Mouse (Mus musculus) cerebellum, adult 9-11 months (tissue): ENCODE data around the gene Ppp2r5a.

Experiments
- DNase-seq: peaks from one replicate; pipeline ENCODE4 v3.0.0; 2022

The Ppp2r5a gene

GRCm38 (mm10) chr1:191417111-191417510 is 14.0 kb upstream of the Ppp2r5a start:
- no peak for DNase-seq

DNA sequence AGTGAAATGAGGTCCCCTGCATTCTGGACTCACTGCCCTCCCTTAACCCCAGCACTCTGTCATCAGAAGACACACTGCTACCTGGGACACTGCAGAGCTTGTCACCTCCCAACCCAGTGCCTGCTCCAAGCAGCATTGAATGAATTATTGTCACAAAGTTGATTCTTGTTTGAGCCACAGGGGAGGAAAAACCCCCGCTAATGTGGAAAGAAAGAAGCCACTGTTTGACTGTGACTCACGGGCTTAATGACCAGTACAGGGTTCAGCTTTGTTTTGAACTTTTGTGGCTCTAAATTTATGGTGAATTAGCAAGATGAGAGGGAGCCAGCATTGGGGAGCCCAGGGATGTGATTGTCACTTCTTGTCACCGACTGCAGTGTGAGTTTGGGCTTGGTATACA is 13.5 kb upstream of the Ppp2r5a start:
- no peak for DNase-seq

GRCm38 (mm10) chr1:191414432-191414831 is 11.4 kb upstream of the Ppp2r5a start:
- no peak for DNase-seq

- no peak for DNase-seq
Observed at GRCm38 (mm10) chr1:191413691-191414415, 10.8 kb upstream of the Ppp2r5a start.

DNA sequence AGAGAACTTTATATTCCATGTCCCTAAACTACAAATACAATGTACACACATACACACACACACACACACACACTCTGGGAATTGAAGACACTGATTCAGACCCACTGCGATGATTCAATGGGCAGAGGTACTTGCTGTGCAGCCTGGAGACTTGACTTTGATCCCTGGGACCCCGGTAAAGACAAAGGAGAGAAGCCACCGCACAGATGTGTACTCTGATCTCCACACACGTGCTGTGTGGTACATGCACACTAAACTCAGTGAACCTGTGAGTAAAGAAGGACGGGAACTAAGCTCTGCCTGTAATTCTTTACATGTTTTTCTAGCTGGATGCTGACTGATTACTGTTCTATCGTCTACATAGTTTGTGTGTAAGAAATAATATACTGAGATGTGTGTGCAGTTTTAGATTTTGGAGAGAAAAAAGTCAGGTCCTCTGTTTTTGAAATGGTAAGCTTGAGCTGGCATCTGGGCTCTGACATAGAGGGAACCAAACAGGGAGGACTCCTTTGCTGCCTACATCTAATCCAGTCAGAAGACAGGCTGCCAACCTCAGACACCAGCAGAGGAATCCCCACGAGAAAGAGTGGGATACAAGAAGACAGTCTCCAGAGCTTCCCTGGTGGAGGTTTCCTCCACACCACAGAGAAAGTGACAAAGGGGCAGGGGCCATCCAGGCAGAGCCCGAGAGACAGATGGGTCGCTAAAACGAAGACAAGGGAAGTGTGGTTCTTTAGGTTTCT is 7.4 kb upstream of the Ppp2r5a start:
- DNase-seq, result no peak

DNA sequence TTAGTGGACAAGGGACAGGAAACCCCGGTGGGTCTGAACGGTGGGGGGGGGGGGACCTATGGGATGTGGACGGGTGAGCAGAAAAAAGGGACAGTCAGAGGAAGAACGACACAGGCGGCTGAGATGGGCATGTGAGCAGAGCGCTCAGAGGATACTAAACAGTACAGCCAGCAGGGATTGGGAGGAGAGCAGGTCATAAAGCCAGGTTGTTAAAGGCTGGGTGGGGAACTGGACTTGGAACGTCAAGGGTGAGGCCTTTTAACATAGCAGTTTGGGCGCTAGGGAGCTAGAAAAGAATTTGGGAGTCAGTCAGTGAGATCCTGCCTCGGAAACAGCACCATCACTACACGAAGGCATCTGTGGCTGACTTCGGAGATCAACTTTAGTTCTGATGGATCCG is 4.2 kb upstream of the Ppp2r5a start:
- DNase-seq, result no peak

DNA sequence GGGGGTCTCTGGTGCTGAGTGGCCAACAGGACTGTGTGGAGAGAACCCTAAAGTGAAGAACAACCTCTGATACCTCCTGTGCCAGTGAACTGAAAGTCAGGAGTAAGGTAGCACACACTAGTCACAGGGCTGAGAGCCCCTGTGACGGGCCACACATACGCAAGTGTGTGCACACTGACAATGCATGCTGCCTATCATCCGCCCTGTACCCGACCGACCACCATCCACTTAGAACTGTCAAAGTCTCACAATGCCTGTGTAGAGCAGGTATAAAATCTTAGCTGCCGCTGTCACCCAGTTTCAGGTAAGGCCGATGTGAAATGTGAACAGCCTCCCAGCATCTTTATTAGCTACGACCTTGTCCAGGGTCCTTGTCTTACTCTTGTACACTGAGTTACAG is 3.4 kb upstream of the Ppp2r5a start:
- DNase-seq, result no peak

DNA sequence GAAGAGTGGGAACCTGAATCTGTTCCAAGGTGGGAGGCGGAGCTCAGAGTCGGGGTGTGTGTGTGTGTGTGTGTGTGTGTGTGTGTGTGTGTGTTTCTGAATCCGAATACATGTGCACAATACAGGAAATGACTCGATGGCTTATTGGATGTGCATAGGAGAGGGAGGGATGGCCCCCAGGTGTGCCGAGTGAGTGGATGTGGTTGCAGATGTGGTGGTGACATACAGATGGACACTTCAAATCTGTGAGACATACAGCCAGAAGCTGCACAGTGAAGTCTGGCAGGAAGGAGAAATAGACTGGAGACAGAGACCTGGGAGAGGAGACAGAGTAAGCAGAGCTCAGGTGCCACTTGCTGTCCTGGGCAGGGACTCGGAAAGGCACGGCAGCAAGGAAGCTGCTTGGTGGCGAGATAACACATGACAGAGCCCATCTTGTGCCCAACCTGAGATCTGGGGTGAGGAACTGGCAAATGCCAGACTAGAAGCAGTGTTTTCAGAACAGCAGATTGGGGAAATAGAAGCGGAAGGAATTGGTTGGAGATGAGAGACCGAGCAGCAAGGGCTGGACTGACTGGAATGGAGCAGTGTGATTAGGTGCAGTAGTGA is 1.8 kb upstream of the Ppp2r5a start:
- no peak for DNase-seq

- DNase-seq, result no peak
Observed at GRCm38 (mm10) chr1:191404301-191404700, 1.2 kb upstream of the Ppp2r5a start.

DNA sequence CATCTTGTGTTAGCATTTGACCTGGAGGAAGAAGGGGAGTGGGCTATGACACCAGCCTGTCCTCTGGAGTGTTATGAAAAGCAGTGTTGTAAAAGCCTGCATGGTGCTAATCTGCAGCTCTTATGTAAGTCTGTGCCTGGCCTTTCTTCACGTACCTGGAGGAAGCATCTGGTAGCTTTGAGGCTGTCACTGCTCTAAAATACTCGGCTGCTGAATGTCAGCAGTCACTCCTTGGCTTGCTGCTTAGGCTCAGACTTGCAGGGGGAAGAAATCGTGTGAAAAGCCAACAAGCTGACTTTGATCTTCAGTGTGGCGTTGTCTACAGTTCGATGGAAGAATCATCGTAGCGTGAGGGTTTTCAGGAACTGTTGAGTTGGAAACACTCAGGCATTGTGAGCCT is 566 bp downstream of the Ppp2r5a start:
- DNase-seq, result no peak

DNA sequence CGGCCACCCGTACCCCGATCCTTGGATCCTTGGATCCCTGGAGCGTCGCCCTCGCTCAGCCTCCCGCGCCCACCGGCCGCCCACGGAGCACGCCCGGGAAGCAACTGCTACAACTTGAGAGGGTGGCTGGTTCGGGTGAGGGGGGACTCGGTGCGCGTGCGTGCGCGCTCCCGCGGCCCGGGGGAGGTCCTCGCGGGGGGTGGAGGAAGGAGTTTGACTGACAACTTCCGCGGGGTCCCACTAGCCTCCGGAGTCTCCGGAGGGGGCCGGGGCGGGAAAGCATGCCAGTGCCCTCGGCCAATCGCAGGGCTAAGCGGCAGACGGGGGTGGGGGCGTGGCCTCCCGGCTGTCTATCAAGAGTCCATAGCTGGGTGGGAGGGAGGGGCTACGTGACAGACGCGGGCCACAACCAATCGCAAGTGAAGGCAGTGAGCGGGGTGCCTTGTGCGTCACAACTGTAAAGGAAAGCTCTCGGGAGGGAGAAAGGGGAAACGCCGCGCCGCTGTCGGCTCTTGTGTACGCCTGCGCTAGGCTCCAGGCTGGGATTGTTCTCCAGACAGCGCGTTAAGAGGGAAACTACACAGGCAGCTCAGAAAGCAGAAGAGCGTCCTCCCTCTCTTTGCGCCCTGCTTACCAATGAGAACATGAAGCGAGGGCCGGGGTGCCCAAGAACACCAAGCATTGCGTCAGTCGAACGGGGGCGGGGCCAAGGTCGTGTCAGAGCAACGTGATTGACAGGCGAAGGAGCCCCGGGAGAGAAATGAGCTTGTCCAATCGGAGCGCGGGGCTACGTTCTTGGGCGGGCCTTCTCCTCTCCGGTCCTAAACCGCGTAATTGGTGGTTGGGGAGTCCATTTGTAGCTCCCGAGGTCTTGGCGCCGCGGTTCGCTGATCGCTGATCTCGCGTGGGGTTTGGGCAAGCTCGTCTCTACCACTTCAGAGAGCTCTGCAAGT is 5.9 kb downstream of the Ppp2r5a start:
- peak; percentile 99 for DNase-seq

DNA sequence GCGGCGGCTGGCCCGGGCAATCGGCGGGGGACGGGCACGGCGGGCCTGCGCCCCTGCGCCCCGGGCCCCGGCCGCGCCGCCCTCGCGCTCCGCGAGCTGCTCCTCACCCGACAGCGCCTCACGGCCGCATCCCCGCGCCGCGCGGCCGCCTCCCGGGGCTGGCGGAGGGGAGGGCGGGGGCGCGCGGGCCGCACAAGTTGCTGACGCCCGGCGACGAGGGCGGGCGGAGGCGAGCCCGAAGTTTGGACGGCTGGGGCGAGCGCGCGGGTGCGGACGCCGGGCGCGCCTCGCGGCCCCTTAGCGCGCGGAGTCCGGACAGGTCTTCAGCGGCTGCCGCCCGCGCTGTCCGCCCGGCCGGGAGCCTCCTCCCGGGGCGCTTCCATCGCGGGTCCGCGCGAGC is 6.6 kb downstream of the Ppp2r5a start:
- no peak for DNase-seq

DNA sequence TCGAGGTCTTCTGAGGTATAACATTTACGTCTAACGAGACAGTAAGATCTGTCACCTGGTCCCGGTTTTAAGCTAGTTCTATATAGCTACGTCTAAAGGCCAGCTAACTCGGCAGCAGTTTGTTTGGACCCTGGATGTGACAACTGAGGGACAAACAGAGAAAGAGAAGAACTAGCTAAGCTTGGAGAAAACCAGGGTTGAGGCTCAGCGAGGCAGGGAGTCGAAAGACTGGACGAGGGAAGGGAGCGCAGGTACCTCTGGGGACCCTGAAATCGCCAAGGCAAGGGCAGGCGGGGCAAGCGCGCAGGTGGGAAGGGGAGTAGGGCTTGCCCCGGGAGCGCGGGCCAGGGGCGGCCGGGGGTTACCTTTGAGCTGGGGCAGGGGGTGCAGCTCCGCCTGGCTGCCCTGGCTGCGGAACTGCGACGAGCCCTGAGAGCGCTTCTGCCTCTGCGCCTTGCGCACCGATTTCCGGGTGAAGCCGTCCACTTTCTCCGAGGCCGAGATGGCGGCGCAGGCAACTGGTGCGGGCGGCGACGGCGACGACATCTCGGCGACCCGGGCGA is 7.1 kb downstream of the Ppp2r5a start:
- peak; percentile 61 for DNase-seq

- DNase-seq, result no peak
Observed at GRCm38 (mm10) chr1:191395200-191395599, 7.9 kb downstream of the Ppp2r5a start.

- no peak for DNase-seq
Observed at GRCm38 (mm10) chr1:191394126-191394525, 8.9 kb downstream of the Ppp2r5a start.

DNA sequence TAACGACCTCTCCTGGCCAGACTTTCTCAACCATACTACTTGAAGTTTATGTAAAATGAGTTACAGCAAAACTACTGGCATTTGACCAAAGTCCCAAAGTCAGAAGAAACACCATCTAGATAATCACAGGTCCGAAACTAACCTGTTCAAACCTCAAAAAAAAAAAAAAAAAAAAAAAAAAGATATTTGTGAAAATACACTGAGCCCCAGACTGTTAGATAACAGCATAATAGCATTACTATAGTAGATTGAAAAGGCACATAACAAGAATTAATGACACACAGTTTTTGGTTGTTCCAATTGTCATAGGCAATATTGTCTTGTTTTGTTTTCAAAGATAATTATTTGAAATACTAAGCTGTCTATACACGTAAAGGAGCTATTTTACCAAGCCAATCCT is 9.5 kb downstream of the Ppp2r5a start:
- DNase-seq, result no peak

- peak; percentile 51 for DNase-seq
Observed at GRCm38 (mm10) chr1:191391311-191391710, 11.8 kb downstream of the Ppp2r5a start.

- no peak for DNase-seq
Observed at GRCm38 (mm10) chr1:191384786-191385430, 18.2 kb downstream of the Ppp2r5a start.

GRCm38 (mm10) chr1:191381955-191382736 is 20.9 kb downstream of the Ppp2r5a start:
- no peak for DNase-seq

DNA sequence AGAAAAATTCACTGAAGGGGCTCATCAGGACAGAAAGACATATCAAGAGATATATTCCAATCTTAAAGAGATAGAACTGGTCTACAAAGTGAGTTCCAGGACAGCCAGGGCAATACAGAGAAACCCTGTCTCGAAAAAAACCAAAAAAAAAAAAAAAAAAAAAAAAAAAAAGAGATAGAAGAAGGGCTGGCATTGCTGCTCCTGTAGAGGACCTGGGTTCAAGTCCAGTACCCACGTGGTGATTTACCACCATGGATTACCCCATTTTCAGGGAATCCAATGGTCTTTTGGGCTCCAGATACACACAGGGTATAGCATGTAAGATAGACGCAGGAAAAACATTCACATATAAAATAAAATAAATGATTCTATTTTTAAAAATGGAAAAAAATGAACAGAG is 22.2 kb downstream of the Ppp2r5a start:
- DNase-seq, result no peak

GRCm38 (mm10) chr1:191378080-191378479 is 25.0 kb downstream of the Ppp2r5a start:
- DNase-seq, result no peak
